Mouse (Mus musculus) CD4-positive, CD25-positive, alpha-beta regulatory T cell, adult 4 months (primary cell): ENCODE data around the gene Il27. TPM values are rescaled to one million over a fixed set of nuclear protein-coding genes. Genes with fewer than 3 reads are reported as not detected.

Experiments used
- ATAC-seq: one replicate; pipeline ENCODE4 v1.8.0; 2017
- polyA plus RNA-seq, 2 experiments: library from polyadenylated mRNA; unstranded; fragments of 100-300 nt; shearing (Covaris generic); gene quantifications; one replicate each; pipeline ENCODE4 v1.2.1; 2017

The Il27 gene
- not detected for polyA plus RNA-seq

DNA sequence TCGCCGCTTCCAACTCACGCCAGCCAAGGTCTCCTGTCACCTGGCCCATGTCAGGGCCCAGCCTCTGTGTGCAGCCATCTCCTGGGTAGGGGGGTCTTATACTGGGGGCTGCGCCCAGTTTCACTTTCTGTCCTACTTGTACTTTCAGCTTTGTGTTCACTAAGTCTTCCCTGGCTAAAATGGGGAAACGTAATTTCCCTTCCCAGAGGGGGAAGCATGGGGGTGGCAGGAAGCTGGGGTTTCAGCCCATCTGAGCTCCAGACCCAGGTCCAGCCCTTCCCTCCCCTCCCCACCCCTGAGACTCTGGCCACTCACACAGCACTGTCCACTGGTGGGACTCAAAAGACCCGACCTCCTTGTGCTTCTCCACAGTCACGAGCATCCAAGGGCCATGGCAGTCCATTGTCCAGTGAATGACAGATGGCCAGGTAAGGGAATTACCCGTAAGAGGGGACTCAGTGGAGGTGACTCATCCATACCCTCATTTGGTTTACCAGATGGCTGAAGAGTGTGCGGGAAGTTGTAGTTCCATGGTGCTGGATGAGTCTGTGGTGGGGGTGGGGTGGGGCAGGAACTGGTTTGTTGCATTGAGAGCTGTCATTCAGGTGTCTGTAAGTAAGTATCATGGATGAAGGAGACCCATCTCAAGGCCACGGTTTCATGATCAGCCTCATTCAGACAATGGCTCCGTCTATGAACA lies at the start of gene Il27:
Il27 (minus strand) TSS at position 80 of the 700 bp plus-strand sequence.
- ATAC-seq, result no peak

DNA sequence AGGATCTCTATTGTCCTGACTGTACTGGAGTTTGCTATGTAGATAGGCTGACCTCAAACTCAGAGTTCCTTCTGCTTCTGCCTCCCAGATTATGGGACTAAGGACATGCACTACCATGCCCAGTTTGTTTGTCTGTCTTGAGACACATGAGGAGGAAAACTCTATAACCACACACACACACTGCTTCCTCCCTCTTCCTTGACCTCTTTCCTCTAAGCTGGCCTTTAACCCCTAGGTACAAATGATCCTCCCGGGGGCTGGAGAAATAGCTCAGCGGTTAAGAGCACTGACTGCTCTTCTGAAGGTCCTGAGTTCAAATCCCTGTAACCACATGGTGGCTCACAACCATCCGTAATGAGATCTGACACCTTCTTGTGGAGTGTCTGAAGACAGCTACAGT lies 49.6 kb upstream of the Il27 start:
- no peak for ATAC-seq

DNA sequence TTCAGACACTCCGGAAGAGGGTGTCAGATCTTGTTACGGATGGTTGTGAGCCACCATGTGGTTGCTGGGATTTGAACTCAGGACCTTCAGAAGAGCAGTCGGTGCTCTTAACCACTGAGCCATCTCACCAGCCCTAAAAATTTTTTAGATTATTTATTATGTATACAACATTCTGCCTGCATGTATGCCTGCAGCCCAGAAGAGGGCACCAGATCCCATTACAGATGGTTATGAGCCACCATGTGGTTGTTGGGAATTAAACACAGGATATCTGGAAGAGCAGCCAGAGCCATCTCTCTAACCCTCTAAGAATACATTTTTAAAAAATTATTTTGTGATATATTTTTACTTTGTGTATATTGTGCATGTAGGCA lies 48.5 kb upstream of the Il27 start:
- peak; percentile 77 for ATAC-seq

DNA sequence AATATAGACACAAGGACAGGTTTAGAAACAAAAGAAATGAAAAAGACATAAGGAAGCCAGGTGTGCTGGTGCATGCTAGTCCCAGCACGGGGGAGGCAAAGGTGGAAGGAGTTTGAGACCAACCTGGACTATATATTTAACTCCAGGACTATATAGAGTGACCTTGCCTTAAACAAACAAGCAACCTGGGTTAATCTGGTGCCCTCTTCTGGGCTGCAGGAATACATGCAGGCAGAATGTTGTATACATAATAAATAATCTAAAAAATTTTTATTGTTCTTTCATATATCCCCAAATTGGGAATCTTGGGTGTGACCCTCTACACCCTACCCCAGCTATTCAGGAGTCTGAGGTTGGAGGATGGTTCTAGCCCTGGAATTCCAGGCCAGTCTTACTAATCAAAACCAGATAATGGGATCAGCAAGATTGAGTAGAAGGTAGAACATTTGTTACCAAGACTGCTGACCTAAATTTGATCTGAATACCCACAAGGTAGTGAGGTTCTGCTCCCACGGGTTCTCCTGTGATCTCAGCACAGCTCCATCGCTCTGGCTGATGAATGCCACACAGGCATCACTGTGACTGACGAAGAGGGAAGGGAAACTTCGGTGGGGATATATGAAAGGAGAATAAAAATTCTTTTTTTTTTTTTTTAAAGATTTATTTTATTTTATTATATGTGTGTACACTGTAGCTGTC lies 48.0 kb upstream of the Il27 start:
- ATAC-seq, result peak; percentile 29

DNA sequence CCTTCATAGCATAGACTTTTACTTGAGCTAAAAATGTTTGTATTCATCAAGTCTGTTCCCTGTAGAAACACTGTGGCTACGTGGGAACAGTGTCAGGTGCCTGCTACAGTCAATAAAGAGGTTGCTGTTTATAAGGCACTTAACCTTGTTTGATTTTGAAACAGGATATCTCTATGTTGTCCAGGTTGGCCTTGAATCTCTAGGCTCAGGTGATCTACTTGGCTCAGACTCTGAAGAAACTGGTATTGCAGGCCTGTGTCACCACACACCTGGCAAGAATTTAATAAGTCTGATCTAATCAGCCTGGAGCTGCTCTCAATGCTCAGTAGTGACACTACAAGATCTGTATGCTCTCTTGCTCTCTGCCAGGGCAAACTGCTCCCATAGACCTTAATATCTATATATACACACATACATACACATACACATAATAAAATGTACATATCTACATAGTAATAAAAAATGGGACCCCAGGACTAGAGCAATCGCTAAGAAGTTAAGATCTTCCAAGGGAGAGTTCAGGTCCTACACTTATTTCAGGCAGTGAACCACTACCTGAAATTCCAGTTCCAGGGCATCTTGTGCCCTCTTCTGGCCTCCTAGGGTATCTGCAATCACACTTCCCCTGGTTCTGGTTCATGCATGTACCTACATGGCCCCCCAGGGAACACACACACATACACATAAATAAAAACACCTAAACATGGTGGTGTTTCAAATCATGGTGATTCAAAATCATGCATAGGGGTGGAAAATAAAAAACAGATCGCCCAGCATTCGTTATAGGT lies 42.2 kb upstream of the Il27 start:
- peak; percentile 65 for ATAC-seq

DNA sequence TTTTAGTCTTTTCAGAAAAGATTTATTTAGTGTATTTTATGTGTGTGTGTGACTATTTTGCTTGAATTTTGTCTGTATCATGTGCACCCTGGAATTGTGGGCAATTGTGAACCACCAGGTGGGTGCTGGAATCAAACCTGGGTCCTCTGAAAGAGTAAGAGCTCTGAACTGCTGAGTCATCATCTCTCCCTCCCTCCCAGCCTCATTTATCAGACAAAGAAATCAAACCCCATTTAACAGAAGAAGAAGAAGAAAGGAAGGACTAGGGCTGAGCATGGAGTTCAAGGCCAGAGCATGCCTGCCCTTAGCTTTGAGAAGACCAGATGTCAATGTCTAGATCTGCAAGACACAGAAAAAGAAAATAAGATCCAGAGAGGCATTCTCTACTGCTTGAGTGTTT lies 40.6 kb upstream of the Il27 start:
- no peak for ATAC-seq

DNA sequence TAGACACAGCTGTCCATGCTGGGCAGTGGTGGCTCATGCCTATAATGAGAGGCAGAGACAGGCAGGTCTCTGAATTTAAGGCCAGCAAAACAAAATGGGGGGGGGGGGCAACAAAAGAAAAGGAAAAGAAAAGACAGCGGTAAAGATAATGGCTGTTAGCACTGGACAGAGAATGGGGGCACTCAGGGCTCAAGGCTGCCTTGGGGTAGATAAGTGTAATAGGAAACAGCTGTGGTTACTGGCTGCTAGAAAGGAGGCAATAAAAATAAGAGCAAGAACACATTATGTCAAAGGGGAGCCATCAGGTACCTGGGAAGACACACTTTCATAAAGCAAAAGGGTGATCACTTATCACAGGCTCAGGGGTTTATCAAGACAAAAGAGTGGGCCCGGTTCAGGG lies 37.7 kb upstream of the Il27 start:
- no peak for ATAC-seq

DNA sequence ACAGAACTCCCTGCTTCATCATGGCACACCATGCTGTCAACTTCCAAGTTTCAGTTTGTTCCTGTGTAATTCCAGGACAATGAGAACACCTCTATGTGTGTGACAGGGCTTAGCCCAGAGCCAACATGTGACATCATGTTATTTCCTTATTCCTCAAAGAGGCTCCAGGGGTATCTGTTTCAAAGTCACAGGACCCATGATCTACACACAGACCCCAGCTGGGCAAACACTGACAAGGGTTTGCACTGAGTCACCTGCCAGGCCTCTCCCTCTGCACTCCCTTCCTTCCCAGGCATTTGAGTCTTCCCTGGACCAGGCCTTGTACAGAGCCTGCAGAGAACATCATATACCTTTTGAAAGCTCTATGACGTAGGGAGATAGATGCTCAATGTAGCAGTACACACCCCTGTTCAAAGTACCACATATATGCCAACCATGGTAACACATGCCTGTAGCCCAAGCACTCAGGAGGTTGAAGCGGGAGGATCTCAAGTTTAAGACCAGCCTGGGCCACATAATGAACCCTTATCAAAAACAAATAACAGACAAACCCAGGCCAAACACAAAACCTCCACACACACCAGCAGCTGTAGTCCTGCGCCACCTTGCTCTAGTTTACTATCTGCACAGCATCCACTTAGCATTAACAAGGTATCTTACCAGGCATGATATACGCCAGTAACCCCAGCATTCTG lies 36.2 kb upstream of the Il27 start, which contains the start of gene Nupr1:
Nupr1 (minus strand) TSS at position 38 of the 695 bp plus-strand sequence.
- ATAC-seq, result no peak

DNA sequence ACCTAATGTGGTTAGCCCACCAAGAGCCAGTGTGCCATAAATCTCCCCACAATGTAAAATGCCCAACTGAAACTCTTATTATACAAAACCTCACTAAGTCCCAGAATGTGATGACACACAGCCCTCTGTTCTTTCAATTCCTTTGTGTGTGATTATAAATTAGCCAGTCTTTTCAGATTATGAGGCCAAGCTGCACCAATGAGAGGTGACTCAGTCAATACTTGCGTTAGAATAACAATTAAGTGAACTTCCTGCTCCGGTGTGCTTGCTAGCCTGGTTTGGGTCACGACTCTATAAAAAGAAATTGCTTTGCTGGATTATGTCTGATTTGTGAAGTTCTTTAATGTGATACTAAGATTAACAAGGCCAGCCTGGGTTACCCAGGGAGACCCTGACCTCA lies 35.2 kb upstream of the Il27 start:
- no peak for ATAC-seq

DNA sequence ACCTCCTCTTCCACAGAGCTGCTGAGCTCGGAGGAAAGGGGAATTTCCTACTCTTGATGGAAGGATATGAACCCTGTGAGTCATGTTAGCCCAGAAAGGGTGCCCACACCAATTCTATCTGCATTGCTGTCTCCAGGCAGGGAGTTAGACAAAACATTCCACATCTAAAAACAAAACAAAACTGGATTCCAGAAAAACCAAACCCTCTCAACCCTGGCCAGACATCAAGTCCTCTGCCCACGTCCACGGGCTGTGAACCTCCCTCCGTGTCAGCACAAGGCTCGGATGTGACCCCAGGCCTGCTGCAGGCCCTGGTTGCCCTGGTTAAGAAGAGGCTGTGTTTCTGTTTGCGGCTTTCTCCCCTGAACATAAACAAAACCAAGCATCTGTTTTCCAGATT lies 33.4 kb upstream of the Il27 start:
- ATAC-seq, result no peak

DNA sequence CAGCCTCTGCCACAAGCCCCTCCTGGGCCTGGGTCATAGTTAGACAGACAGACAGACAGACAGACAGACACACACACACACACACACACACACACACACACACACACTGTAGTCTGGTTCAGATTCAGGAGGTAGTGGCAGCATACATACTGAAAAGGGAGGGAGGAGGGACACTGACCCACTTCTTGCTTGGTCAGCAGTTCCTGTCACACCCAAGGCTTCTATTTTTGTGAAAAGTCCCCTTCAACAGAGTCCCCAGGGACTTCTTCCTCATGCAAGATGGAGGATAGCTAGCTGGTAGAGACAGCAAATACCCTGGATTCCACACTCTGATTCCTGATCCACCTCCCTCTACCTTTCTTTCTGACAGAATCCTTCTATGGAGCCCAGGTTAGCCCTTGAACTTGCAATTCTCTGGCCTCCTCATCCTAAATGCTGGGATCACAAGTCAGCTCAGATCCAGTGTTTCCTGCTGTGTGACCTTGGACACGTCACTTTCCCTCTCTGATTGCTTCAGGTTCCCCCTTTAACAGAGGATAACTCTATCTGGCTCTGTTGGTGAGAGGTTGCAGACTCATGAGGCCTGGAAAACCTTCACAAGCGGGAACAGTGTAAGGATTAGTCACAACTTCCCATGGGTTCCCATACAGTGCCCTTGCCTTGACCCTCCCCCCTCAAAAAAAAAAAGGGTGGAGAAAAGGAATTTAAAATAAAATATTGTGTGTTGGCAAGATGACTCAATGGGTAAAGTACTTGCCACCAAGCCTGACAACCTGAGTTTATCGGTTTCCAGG lies 31.3 kb upstream of the Il27 start:
- no peak for ATAC-seq

DNA sequence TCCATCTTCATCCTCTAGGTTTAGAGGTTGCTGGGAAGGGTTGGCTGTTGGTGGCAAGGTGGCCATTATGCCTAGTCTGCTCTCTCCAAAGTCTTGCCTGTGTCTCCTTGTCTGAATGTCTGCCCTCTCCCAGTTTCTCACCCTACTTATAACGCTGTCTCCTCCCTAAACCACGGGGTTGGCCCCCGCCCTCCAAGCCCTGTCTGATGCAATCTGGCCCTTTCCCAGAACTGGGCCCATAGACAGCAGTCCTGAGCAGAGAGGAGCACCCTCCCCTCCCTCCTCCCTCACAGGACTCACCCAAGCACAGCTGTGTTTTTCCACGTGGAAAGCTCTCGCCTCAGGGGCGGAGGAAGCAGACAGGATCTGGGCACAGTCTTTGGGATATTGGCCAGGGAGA lies 30.6 kb upstream of the Il27 start:
- ATAC-seq, result no peak

DNA sequence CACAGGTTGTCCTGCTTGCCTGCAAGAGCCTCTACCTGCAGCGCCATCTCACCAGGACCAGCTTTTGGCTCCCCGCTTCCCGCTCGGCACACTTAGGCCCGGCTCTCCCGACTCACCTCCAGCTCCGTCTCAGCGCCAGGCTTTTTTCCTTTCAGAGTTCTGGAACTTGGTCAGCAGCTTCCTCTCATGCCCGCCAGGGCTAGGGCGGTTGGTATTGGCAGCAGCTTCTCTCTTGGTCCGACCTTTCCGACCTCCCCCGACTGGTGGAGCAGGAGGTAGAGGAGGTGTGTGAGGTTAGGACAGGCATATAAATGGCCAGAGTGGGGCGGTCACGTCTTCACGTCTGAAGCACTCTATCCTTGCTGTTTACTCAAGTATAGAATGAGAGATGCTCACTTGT lies 30.0 kb upstream of the Il27 start:
- ATAC-seq, result no peak

DNA sequence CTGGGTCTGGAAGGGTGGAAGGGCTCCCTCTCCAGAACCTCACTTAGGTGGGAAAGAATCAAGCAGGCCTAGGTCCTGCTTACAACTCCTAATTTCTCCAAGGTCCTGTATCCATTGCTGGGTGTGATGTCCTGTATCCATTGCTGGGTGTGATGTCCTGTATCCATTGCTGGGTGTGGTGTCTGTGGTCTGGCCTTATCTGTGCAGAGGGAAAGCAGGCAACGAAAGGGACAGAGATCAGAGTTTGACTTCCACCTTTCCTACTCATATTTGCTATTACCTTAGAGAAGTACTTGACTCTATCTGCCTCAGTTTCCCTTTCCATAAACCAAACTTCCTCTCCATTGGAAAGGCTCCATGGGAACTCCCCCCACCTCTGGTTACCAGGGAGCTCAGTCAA lies 28.6 kb upstream of the Il27 start:
- ATAC-seq, result no peak

DNA sequence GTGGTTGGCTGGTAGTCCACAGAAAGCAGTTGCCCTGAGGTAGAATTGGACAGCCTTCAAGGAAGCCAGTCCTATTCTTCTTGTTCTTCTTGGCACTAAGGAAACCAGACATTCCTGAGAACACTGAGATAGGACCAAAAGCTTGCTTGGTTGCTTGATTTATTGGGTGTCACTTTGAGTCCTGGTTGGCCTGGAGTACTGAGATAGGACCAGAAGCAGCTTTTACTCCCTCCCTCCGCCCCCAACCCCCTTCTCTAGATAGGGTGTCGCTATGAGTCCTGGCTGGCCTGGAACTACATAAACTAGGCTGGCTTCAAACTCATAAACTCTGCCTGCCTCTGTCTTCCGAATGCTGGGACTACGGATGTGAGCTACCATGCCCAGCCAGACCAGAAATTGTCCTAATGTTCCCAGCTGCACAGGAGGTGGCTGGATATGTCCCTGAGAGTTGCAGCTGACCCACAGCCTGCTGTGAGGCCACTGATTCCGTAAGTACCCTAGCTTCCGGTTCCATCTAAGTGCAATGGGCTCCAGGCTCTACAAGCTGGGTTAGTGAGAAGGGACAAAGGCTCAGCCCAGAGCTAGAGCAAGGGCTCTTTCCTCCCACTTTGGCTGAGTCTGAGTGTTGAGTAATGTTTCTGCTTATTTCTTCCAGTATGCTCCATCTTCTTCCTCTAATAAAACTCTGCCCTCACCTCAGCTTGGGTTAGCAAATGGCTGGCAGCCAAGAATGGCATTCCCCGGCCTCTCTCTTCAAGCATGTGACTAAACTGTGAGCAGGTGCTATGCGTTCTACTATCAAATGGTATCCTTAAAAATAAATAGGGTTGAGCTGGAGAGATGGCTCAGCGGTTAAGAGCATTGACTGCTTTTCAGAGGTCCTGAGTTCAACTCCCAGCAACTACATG lies 27.0 kb upstream of the Il27 start:
- ATAC-seq, result no peak

DNA sequence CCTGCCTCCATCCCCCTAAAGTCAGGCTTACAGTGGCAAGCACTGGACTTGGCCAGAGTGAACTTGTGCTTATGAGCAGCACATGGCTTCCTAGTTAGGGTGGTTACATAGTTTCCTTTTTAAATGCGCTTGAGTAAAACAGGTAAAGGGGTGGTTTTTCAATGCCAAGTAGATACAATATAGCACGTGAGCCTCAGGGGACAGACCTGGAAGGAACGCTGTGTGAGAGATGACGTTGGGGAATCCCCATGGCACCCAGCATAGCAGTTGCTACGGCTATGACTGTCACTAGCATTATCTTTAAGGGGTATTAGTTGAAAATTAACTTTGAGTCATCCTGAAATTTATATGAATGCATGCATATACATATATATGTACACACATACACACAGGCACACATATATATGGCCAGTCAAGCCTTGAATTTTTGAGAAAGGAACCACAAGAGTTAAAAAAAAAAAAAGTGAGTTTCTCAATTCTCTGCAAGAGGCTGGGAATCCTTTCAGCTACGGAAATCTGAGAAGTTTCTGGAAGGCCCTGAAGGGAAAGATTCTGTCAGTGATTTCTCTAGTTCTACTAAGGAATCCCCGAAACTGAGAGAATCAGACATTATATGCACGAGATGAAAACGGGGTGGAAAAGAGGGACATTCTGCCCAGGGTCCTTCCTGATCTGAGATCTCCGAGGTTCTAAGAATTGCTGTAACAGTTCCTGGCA lies 25.0 kb upstream of the Il27 start:
- peak; percentile 100 for ATAC-seq

DNA sequence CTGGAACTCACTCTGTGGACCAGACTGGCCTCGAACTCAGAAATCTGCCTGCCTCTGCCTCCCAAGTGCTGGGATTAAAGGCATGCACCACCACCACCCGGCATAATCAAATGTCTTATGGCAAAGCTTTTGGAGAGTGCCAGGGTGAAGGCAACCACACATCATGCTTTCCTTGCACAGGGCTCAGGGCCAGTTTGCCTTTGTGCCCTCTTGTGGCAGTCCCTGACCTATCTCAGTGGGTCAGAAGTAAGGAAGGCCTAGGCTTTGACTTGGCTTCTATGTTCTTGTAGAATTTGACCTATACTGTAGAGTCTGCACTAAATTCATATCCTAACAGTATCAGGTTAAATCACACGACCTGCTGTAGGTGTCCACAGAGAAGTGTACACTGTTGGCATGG lies 22.0 kb upstream of the Il27 start:
- ATAC-seq, result no peak

DNA sequence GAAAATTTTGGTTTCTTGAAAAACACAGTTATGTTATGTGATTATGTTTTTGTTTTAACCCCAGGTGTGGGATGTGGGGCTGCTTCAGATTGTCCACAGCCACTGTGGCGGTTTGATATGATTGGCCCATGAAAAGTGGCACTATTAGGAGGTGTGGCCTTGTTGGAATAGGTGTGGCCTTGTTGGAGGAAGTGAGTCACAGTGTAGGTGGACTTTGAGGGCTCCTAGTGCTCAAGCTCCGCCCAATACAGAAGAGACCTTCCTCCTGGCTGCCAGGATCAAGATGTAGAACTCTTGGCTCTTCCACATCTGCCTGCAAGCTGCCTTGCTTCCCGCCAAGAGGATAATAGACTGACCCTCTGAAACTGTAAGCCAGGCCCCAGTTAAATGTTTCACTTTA lies 18.0 kb upstream of the Il27 start:
- no peak for ATAC-seq

DNA sequence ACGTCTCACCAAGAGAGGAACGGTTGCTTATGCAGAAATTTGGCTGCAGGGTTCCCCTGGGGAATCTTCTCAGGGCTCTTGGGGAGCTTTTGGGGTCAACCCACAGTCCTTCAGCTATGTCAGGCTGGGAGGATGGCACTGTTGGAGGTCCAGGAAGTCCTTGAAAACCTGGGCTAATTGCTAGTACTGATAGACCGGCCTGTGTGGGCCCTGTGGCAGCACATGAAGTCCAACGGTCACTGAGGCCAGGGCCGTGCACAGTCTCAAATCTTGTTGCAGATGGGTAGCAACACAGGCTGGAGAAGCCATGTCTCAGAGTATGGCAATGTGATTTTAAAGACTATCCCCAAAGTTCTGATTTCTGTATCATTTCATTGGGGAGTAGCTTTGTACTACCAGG lies 13.1 kb upstream of the Il27 start:
- no peak for ATAC-seq

DNA sequence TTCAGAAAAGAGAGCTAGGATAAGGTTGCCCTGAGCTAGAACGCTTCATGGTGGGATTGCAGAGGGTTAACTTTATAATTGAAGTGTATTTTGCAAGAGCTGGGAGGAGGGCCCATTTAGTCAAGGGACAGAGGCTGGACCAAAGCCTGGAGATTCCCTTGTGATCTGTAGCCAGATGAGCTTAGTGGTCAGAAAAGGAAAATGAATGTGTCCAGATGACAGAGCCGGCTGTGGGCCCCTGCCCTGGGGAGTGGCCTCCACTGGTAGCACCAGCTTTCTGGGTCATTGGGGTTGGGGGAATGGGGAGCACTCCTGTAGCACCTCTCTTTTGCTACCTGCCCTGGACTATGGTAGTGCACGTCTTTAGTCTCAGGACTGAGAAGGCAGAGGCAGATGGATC lies 12.3 kb upstream of the Il27 start:
- ATAC-seq, result no peak
